Mouse (Mus musculus) adrenal gland, postnatal 10 days (tissue): ENCODE measurements around the gene Lima1. TPM values are rescaled to one million over a fixed set of nuclear protein-coding genes. Genes with fewer than 3 reads are reported as not detected.
"Not testable (repeated sequence)": the region's sequence is repeated elsewhere in the genome, so short reads cannot be mapped to it uniquely, and the experiment has no call there.

ENCODE experiments used
- DNase-seq: peaks from one replicate; pipeline ENCODE4 v3.0.0; 2021; ENCODE audit warnings: mixed read lengths
- long read RNA-seq, 2 experiments: library from polyadenylated mRNA; stranded (forward); transcript quantifications; one replicate each; pipeline ENCODE4 v2.0.0; 2021
- total RNA-seq, 2 experiments: library from RNA; stranded (reverse); gene quantifications; 2 replicates each; pipeline ENCODE4 v1.2.3; 2021

The Lima1 gene
- total RNA-seq: 10 to 100 TPM; 37.7 to 39.7 TPM
- long read RNA-seq, experiment 1, full-length matches to known transcripts: 16 of 26 reads
- long read RNA-seq, experiment 1, partial matches to known transcripts: 2 of 26 reads
- long read RNA-seq, experiment 1, other reads (novel, unspliced or antisense): 8 of 26 reads
- long read RNA-seq, experiment 2, full-length matches to known transcripts: 43 of 50 reads
- long read RNA-seq, experiment 2, partial matches to known transcripts: 1 of 50 reads
- long read RNA-seq, experiment 2, other reads (novel, unspliced or antisense): 6 of 50 reads

DNA sequence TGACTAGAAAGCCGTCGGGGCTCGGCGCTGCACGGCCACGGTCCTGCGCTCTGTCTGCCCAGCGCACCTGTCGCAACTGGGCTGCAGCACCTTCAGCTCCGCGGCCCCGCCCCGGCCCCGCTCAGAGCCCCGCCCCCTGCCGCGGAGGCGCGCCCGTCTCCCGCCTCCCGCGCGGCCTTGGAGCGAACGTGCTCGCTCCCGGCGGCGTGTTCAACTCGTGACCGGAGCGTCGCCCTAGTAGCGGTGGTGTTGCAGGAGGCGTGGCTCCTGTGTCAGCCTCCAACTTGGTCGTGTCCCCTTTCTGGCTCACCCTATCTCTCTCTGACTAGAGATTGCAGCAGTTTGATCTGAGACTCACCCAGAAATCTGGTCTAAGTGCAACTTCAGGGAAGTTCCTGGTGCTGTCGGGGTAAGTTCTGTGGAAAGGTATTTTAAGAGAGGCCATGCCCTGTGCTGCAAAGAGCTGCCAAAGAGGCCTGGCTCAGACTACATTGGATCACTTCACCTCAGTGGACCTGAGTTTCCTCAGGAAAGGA, at the start of gene Lima1:
TSS of gene Lima1 (minus strand) at position 123 of the 536 bp plus-strand sequence.
- DNase-seq: peak; percentile 94

DNA sequence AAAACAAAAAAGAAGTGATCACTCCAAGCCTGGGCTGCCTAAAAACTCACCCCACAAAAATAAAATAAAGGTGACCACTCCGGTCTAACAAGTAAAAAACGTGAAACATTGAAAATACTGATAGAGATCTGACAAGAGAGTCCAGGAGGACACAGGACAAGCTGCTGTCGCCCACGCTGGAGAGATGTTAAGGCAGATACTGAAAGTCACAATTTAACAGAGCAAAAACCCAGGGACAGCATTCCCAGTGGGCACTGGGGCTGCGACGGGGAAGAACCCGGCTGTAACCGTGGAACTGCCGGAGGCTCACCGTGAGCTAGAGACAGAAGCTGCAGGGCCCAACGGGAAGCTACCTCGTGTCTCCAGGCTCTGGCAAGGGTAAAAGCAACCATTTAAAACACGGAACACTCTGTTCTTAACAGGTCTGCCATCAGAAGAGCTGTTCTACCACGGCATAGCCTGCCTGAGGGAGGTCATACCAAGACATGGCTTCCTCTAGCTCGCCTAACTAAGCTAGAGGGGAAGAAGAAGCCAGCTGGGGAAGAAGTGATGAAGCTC, 44.4 kb upstream of the Lima1 start:
- DNase-seq: no peak

DNA sequence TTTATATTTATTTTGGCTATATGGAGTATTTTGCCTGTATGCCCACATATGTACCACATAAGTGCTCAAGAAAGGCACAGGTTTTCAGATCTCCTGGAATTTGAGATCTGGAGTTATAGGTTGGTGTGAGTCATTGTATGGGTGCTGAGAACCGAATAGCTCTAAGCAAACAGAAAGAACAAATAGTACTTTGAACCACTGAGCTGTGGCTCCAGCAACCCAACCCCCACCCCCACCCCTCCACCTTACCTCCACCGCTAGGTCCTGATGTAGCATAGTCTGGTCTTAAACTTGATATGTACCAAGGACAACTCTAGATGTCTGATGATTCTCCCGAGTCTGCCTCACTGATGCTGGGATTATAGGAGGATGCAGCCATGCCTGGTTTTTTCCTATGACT, 42.0 kb upstream of the Lima1 start:
- DNase-seq: no peak

DNA sequence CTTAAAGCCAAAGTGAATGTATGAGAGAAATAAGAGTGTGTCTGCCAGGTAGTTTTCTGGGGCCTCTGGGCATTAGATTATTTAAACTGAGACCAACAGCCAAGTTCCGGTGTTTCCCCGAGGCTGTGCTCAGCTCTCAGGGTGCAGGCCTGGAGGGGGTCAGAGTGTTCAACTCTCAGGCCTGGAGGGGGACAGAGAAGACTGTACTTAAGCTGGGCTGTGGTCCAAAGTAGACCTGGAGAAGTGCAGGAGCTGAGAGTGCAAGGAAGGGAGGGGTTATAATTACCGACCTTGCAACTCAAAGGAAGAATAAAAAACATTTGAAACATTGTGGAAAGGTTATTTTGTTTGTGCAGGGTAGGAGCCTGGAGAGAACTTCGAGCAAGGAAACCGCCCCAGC, 39.4 kb upstream of the Lima1 start:
- no peak for DNase-seq

DNA sequence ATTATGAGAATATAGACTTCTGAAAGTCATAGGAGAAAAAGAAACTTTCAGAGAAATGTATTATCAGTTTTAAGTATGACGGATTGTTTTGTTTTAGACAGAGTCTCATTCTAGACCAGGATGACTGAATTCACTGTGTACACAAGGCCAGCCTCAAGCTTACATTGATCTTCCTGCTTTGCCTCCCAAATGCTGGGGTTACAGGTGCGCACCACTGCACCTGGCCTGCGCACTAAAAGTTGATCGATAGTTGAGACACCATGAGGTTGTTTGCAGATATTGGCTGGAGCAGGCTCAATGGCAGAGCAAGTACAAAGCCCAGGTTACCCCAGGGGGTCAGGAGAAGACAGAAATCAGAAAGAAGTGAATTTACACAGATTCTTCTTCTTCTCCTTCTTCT, 36.5 kb upstream of the Lima1 start:
- no peak for DNase-seq

DNA sequence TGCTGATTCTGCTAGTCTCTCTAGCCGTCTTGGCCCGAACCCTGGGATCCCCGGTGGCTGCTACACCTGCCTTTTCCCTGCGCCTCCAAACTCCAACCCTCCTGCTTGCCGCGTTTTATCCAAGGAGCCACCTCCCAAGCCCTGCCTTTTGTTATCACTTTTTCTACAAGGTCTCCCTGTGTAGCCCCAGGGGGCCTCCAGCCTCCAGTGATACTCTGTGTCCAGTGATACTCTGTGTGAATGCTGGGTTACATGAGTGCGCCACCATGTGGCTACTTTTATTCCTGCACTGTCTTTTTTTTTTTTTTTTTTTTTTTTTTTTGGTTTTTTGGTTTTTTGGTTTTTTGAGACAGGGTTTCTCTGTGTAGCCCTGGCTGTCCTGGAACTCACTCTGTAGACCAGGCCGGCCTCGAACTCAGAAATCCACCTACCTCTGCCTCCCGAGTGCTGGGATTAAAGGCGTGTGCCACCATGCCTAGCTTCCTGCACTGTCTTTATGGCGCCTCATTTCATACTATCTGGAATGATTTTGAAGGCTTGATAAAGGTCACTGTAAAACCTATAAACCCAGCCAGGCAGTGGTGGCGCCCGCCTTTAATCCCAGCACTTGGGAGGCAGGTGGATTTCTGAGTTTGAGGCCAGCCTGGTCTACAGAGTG, 34.2 kb upstream of the Lima1 start:
- DNase-seq: peak; percentile 42

DNA sequence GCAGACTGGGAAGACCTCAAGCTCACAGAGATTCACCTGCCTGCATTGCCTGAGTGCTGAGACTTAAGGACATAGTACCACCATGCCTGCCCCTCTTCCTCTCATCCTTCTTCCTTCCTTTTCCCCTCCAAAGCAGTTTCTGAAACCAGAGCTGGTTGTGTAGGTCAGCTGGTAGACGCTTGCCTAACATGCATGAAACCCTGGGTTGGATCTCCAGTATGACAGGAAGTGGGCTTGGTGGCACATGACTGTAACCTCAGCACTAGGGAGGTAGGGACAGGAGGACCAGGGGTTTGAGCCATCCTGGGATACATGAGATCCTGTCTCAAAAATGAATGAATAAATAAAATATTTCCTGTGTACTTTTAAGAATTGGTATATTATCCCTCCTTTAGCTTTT, 32.3 kb upstream of the Lima1 start:
- DNase-seq: no peak

DNA sequence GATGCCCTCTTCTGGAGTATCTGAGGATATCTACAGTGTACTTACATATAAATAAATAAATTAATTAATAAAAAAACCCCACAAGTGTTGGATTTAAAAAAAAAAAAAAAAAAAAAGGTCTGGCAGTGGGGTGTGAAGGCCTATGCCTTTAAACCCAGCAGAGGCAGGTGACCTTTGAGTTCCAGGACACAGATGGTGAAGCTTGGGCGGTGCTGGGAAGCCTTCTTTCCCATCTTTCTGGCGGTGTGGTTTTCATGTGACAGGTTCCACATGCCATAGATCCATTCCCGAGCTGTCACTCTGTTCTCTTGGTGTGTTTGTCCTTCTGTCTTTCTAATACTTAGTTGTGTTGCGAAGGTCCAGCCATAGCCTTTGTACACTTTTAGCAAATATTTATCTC, 31.8 kb upstream of the Lima1 start:
- no peak for DNase-seq

DNA sequence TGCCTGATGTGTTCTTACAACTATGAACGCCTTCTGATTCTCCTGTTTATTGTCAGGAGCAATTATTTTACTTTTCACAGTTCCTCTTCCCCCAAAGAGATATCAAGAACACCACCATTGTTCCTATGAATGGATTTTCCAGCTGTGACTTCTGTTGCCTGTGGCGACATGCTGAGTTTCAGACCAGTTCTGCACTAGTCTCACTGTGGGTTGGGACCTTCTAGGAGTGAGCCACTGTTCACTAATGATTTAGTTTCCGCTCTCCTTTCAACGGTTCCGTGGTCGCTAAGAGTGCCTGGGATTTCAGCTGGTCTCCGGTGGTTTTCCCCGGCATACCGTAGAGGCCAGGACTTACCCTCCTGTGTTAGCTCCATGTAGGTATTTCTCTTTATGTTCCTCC, 29.6 kb upstream of the Lima1 start:
- DNase-seq: no peak

DNA sequence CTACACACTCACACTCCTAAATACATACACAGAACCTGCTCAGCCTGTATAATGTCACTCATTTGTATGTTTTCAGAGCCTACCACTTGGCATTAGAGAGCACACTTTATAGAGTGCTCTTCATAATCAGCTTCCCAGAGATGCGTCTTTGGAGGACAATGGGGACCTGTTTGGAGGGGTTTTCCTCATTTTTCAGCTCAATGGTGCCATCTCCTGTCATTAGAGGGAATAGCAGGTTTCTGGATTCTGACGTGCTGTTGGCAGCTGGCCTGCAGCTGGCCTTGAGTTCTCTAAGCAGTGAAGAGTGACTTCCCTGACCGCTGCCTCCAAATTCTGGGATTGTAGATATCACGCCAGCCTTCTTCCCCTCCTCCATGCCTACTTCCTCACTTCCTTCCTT, 29.1 kb upstream of the Lima1 start:
- peak; percentile 86 for DNase-seq

DNA sequence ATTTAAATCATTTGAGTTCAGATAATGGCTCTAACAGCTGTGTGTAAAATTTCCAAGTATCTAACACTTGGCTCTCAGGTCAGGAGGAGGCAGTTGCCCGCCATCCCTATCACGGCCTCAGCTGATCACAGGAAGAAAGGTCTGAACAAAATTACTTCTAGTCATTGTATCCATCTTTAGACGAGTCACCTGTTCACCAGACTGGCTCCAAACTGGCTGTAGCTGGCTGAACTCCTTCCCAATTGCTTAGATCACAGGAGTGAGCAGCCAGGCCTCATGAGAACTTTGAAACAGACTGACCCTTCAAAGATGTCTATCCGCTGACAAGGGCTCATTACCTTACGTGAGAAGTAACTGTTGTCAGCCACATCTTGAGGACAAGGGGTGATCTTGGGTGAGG, 28.0 kb upstream of the Lima1 start:
- no peak for DNase-seq

DNA sequence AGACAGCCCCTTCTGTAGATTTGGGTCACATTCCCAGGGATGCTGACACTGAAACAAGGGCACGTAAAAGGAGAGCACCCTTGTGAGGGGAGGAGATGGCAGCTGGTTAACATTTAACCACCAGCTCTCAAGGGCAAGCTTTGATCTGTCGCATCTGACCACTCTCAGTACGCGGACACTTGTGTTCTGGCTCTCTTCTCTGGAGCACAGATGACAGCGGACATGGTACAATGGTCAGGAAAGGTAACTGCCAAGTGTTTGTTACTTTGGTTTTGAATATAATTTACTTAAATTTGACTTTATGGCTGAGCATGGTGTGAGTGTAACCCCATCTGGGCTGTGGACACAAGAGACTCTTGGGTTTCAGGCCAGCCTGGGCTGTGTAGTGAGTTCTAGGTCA, 27.5 kb upstream of the Lima1 start:
- no peak for DNase-seq

DNA sequence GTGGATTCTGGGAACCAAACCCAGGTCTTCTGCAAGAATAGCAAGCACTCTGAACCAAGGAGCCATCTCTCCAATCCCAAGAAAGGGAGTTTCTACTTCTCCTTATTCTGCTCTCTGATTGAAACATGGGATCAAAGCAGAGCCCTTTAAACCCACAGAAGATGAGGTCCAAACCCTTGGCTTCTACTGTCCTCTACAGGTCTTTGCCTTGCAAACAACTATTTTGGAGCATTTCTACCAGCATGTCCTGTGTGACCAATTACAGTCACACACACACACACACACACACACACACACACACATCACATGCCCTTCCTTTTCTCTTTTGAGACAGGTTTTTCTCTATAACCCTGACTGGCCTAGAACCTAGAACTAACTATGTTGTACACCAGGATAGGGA, 21.4 kb upstream of the Lima1 start:
- DNase-seq: no peak

DNA sequence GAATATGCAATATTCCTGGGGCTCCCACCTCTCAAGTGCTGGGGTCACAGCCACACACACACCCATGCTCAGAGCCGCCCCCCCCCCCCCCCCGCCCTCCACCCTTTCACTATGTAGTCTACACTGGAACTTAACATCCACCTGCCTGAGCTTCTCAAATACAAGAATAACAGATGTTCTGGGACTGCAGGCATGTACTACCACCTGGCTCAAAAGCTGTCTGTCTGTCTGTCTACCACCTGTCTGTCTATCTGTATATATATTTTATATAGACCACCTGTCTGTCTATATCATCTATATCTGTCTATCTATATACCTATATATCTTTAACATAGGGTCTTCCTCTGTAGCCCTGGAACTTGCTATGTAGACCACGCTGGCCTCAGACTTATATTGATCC, 16.1 kb upstream of the Lima1 start:
- DNase-seq: no peak

DNA sequence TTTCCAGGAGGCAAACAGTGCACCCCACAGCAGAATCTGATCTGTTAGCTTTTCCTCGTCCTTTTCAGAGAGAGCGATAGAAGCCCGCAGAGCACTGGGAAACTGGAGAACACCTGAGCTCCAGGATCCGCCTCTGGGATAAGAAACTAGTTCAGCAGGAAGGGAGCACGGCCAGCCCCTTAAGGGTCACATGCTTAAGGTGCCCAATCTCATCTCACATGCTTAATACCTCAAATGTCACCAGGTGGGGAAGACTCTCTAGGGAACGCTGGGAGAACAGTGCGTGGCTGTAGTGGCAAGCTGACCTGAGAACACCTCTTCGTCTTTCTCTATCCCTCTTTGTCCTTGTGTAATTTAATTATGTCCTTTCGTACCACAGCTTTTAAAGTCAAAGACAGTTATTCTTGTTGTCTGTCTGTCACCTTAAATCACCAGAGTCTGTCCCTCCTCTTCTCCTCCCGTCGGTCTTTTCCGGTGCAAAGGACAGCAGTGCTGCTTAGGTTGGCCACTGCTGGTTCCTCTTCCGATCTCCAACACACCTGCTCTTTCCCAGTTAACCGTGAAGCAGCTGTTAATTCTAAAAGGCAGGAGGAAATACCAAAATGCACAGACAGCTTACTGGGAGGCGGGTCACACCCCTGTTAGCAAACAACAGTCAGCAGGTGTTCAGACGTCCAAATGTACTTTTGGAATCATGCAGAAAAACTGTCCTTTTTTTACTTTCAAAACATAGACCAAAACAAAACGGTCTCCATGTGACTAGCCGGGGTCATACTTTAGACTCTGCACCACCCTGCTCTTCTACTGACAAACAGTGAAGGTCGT, 15.4 kb upstream of the Lima1 start:
- no peak for DNase-seq

DNA sequence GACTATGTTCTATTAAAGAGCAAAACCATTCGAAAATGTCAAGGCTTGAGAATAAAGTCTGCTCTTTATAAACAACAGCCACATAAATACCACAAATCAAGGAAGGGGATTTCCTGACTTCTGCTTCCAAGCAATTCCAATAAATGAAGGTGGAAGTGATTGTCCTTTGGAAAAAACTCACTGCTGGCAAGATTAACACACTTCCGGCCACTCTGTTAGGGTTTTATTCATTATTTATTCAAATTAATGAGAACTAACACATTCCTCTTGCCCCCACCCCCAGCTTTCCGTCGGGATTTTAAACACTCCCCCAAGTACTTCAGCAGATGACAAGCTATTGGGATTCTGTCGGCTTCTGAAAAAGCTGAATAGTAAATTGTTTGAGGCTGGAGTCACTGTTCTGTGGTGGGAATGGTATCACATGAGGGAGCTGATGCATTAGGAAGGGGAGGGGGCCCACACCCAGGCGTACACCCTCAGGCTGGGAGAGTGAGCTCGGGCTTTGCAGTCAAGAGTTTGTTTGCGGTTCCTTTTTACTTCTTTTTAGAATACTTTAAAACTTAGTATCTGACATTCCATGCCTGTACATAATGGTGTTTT, 14.1 kb upstream of the Lima1 start:
- DNase-seq: no peak

DNA sequence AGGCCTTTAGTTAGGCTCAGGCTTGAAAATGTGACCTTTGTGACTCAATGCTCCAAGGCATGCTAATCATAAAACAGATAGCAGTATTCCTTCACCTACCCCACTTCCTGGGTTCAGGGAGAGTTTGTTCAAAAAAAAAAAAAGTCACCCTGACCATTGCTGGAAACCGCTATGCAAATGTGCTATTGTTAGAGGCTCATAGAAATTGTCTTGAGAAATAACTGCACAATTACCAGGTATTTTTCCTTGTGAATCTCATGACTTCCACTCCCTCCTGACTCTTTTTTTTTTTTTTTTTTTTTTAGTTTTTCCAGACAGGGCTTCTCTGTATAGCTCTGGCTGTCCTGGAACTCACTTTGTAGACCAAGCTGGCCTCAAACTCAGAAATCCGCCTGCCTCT, 11.9 kb upstream of the Lima1 start:
- not testable (repeated sequence) for DNase-seq

DNA sequence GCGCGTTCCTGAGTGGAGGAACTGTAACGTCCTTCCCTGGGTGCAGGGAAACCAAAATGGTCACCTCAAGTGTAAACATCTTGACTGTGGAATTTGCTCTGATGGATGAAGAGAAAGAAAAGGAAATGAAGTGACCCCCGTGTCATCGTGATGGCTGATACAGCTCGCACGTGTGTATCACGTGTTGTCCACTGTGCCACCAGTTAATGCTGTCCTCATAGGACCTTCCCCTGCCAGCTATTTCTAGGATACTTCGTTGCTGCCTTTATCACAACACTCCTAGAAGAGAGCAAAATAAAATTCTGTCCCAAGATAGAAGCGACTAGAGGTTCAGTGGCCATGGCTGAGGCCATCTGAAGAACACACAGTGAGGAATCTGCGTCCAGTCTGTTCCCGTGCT, 8.8 kb upstream of the Lima1 start:
- DNase-seq: no peak

DNA sequence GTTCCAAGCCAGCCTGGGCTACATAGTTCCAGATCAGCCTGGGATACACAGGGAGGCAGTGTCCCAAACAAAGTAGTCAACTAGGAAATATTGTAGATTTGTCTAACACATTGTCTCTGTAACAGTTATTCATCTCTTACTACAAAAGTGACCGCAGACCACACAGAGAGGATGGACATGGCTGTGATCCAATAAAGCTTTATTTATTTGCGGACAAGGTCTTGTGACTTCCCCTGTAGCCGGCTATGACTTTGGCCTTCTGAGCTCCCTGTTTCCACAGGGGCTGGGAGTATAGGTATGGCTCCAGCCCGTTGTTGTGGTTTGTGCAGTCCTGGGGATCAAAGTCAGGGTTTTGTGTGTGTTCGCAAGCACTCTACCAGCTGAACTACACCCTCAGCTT, 3.3 kb upstream of the Lima1 start:
- DNase-seq: no peak

DNA sequence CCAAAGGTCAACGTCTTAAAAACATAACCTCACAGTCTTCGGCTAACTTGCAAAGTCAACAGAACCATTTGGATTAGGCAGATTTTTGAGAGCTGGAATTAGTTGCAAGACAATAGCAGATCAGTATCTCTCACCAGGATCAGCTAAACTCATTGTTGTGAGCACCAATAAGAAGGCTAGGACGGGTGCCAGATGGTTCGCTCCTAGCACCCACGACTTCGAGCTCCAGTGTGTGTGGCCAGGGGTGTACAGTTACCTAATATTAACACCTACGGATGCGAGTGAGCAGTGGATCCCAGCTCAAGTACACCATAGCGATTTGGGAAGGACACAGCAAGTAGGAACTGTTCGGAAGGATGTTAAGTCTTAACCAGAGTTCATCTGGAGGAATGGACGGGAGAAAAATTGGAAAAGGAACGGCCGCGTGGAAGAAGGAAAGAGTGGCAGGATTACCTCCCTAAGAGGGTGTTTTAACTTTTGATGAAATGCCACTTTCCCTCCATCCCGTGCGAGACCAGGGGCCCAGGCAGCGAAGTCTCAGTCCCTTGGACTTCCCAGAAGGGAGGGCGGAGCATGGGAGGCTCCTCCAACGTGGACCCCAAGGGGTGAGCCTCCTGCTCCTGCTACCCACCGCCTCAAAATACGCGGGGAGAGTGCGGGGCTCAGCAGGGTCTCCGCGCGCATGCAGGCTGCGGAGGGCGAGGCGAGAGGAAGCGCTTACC, 483 bp downstream of the Lima1 start:
- DNase-seq: peak; percentile 30

DNA sequence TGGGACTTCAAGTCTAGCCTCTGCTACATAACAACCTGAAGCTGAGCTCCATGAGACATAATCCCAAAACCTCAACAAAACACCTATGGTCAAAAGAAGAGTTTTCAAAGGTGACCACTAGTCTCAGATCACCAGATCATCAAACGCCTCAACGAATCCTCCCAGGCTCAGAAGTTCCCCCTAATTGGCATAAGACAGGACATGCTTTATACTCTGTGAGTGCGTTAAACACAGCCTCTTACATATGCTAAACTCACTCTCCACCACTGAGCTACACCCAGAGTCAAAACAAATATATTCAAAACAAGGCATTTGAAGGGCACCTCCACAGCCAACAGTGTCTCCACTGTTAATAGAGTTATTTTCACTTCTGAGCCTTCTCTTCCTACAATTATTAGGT, 2.7 kb downstream of the Lima1 start:
- no peak for DNase-seq

DNA sequence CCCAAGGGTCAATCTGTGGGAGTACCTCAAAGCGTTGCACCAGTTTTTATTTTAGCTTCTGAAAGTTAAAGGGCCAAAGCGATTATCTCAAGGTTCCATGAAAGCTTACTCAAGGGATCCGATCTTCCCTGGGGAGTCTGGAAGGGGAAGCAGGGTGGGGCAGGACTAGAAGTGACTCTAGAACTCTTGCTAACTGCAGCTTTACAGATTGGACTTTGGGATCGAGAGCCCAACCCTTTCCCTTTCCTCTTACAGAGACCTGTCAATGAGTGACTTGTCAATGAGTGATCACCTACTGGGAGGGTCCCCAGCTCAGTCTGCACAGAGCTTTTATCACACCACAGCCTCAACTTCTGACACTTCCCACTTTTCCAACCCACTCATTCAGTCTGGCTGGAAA, 7.6 kb downstream of the Lima1 start:
- peak; percentile 26 for DNase-seq
